Mouse (Mus musculus) thymus, postnatal 36 days (tissue): ENCODE results near the gene Gm20388.

Source experiments
- DNase-seq, 2 experiments: peaks; one replicate each; pipeline ENCODE4 v3.0.0; 2022; ENCODE audit warnings: mixed read lengths in 2 of 2

Gm20388 gene

DNA sequence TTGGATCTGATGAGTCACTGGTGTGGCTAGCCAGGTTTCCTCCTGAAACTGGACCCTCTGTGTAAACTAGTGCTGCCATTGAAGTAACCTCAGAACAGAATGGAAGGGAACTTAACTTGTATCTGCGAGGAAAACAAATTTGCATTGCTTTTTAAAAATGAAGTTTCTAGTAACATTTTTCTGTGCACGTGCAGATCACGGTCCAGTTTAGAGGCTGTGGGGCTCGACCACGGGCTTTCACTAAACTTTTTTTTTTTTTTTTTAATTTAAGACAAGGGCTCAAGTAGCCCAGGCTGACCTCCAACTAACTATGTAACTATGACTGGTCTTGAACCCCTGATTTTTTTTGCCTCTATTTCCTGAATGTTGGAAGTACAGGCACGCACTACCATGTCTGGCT, 2792.3 kb downstream of the Gm20388 start:
- DNase-seq: no peak

DNA sequence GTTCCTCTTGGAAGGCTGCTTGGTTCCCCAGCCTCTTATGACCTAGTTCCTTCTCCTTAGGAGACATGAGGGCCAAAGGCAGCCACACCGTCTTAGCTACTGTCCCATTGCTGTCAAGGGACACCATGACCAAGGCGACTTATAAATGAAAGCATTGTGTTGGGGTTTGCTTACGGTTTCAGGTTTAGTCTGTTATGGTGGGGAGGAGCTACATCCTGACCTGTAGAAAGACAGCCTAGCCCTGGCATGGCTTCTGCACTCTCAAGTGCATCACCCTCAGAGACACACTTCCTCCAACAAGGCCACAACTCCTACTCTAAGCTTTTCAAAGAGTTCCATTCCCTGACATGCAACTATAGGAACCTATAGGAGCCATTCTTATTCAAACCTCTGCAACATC, 2794.0 kb downstream of the Gm20388 start:
- no peak for DNase-seq

DNA sequence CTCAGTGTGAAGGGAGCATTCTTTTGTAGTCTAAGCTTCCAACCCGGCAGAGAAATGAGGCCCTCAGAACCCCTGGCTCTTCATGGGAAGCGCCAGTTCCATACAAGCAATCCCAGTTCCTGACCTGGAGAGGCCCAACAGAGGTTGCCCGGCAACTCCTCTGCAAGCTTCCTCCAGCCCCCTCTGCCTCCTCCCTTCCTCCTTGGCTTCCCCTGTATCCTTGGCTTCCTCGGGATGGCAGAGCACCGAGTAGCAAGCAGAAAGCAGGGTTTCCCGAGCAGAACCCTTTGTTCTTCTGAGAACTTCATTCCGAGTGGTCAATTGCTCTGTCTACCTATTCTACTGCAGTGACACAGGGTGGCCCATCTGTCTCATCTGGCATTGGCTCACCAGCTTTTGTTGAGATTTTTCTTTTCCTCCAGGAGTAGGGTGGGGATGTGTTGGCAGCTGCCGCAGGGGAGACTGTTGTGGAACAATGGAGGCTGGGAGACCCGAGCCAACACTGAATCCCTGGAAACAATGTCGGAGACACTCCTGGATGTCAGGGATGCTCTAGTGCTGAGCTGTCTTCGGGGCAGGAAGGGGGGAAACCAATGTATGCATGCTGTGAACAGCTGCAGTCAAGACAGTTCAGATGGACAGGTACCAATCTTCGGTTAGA, 2795.4 kb downstream of the Gm20388 start:
- no peak for DNase-seq

DNA sequence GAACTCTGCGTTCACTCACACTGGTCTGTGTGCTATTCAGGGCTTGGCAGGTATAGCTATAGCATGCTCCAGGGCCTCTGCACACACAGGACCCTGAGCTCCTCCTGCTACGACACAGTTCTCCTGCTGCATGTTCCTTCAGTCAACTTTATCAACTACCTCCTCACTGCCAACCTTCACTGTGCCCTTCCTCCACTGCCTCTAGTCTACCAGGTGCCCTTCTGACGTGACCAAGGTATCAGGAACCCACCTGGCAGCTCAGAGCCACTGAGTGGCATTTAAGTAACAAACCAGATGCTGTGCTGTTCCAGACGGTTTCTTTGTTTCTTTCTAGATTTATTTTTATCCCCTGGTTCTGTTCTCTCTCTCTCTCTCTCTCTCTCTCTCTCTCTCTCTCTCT, 2796.5 kb downstream of the Gm20388 start:
- DNase-seq: peak in 1 of 2 experiments; percentile 56

DNA sequence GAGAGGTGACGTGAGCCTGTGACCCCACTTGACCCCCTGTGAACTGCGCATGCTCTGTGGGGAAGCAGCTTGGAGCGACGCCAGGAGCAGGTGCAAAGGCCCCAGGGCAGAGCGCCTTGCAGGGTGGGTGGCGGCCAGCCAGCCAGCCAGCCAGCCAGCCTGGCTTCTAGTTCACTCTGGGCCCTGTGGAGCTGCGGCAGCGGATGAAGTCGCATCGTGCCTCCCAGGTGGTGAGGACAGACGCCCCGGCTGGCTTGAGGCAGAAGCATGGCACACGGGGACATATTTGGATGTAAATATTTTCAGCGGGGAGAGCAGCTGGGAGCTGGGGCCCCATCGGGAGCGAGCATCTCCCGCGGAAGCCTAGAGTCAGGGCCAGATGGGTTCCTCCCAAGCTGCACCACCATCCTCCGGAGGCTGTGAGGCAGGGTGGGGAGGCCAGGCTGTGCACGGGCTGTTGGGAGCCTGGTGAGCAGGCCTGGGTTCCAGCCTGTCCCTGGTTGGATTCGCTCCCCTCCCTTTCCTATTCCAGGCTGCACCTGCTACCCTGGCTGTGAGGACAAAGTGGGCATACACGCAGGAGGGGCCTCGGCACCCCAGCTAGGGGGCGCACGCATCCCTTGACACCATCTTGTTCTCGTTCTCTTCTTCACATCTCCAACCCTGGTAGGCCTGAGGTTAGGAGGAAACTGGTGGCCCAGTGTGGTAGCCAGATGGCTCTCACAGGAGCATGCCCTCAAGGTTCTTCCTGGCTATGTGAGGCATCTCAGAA, 2798.9 kb downstream of the Gm20388 start:
- DNase-seq: peak; percentile 85 to 92

DNA sequence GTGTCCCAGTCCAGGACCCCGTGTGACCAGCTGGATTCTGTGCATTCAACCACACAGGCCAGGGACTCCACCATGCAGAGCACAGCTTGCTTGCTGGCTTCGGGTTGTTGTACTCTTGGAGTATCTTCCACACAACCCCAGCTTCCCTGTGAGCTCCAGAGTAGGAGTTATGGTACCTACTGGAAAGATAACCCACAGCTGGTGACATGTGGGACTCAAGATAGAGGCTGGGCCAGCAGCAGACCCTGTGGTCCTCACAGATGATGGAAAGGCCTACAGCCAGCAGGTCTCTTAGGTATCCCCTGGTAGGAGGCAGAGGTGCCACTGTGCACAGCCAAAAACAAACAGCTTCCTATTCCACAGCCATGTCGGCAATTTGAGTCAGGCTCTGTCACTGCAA, 2800.8 kb downstream of the Gm20388 start:
- DNase-seq: no peak

DNA sequence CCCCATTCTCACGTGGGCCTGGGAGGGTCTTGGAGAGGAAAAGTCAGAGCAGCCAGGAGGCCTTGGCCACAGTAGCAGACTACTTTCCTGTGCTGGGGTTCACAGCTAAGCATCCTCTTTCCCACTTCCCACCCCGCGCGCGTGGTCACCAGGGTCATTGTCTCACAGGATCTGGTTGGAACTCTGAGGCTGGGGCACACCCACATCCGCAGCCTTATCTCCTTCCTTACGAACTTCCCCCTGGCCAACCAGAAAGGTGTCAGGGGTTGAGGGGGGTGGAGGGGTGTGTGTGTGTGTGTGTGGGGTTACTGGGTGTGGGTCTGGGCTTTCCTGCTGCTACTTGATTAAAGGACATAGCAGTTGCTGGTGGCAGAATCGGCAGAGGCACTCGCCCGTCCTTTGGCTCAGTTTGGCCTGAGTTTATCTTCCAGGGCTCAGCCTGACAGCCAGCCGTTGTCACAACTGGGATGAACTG, 2801.3 kb downstream of the Gm20388 start:
- DNase-seq: peak; percentile 58 to 73

DNA sequence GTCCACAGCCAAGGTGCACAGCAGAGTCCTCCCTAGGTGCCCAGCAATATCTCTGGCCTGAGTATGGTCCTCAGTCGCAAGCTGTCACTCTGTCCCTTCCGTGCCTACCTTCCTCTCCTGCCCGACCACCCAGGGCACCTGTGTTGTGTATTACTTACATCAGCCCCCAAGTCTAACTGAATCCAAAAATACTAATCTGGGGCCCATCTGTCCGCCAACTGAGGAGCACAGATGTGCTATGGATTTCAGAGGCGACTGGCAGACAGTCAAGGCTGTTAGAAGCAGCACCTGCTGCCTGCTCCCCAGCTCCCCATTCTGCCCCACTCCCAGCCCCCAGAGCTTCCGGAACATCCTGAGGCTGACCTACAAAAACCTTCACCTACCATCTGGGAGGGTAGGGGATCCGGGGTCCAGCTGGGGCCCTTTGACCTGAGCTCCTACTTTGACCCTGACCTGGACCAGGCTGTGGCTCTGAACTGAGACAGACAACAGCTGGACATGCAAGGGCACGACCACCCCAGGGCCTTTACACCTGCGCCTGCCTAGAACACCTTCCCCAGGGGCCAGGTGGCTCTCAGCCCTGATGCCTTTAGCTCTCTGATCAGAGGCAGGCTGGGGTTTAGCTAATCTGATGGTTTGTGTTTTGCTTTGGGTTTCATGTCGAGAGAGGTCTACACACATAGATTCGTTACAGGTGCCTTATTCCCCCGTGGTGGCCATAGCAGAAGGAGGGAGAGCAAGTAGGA, 2801.9 kb downstream of the Gm20388 start:
- DNase-seq: peak; percentile 82 to 88

DNA sequence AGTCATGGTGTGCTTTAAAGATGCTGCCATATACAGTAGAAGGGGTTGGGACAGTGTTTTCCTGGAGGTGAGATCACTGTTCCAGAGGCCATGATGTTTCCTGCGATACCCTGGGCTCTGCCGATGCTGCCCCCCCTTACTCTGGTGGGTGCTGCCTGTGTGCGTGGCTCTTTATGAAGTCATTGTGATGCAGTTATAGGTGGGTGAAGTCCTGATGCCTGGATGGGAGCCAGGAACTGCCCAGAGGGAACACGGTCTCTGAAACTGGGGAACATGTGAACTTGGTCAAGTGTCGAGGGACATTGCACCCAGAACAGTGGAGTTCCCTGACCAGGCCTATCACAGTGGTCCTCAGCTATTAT, 2802.5 kb downstream of the Gm20388 start:
- peak in 1 of 2 experiments; percentile 56 for DNase-seq

DNA sequence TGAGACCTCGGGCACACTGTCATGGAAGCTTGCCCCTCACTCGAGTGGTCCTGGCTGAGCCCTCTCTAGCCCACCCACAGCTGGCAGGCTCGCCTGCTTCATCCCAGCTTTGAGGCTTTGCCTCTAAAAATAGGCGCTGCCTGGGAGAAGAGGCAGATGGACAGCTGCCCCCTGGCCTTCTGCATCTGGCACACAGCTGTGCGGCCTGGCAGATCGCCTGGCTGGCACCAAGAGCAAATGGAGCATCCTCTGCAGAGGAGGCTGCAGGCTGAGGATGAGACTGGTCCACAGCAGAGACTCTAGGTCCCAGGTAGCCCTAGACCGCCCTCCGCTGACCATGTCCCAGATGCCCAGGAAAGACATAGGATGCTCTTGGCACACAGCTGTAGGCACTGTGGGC, 2805.9 kb downstream of the Gm20388 start:
- DNase-seq: no peak

DNA sequence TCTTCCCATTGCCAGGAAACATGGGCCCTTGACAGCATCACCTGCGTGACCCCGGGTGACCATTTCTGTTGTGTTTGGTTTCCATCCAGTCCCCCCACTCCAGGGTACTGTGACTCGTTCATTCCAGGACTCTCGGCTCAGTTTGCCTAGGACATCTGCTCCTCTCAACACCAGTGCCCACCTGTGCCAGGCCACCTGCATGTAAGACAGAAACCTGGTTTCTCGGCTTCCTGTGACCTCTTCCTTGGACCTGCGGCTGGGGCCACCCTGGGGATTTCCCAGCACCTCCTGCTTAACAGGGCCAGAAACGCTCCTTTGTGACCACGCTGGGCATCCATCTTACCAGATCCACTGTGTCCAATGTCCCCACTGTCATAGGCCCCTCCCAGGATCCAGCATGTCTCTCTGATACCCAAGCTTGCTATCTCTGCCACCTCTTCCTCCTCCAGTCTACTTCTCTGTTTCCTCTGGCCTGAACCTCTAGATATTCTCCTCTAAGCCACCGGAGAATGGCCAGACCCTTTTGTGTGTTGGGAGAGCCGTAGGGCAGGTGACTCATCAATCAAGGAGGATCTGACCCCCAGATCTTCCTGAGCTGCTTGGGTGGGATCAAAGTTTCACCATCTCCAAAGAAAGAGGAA, 2807.3 kb downstream of the Gm20388 start:
- no peak for DNase-seq

DNA sequence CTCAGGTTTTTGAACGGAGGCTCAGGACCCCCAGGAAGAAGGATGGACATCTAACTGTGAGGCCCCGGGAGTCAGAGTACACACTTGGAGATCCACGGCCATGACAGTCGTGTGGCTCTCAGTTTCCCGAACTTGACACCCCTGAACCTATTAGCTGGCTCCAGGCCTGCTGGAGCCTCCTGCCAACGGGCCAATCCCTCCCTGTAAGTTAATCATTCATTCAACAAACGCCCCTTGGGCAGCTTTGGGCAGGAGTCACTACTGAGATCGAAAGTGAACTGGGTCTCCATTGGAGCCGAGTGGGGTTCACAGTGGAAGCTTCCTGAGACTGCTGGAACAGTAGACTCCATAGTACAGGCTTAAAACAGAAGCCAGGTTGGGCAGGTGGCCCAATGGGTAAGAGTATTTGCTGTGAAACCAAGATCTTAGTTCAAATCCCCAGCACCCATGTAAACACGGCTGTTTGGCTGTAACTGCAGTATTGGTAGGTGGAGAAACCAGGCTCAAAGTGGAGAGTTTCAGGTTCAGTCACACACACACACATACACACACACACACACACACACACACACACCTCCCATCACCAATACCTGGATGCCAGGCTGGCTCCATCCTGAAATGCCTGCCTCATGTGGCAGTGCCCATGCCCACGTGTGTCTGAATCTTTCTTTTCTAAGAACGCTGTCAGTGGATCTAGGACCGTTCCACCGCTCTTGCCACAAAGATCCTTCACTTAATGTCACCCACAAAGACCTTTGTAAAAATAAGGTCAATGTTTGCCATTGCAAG, 2808.3 kb downstream of the Gm20388 start:
- no peak for DNase-seq

DNA sequence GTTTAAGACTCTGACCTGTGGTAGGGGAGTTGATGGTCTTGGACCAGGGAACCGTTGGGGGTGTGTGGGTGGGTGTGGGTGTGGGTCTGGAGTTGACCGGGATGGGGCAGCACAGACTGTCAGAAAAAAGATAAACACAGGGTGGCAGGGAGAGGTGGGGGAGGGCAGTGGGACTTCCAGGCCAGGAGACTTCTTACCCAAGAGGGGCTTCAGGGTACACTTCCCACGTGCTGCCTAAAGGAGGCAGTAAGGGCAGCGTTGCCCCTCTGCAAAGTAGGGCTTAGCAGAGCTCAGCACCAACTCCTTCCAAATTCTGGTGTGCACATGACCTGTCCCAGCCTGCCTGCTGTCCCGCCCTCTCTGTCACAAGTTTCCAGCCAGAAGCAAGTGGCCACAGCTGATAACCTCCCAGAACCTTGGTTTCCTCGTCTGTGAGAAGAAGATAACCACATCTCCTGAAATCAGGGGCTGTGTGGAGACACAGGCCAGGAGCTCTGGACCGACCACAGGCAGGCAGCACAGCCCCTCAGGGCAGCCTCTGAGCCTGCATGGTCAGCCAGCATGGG, 2808.9 kb downstream of the Gm20388 start:
- peak; percentile 62 to 73 for DNase-seq

DNA sequence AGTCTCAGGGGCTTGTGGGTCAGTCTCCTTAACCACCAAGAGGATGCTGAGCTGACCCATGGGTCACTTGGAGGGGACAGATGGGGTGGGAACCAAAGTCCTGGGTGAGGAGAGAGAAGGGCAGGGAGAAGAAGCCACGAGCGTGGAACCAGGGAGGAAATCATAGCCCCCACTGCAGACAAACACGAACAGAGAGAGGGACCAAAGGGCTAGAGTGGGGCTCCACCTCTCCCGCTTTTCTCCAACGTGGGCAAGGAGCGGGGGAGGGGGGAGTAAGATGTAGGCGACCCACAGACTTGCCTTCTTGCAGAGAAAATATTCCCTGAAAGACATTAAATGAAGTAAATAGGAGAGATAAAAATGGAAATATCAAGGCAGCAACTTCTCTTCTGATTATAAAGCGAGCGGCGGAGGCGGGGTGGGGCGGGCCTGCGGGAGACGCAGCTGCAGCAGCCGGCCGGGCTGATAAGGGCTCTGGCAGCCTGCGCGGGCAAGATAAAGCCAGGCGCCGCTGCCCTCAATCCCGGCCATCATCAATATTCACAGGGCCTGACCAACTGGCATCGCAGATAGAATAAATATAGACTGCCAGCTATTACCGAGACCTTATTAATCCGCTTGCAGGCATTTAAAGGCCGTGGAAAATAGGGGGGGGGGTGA, 2809.6 kb downstream of the Gm20388 start:
- peak; percentile 58 to 66 for DNase-seq

DNA sequence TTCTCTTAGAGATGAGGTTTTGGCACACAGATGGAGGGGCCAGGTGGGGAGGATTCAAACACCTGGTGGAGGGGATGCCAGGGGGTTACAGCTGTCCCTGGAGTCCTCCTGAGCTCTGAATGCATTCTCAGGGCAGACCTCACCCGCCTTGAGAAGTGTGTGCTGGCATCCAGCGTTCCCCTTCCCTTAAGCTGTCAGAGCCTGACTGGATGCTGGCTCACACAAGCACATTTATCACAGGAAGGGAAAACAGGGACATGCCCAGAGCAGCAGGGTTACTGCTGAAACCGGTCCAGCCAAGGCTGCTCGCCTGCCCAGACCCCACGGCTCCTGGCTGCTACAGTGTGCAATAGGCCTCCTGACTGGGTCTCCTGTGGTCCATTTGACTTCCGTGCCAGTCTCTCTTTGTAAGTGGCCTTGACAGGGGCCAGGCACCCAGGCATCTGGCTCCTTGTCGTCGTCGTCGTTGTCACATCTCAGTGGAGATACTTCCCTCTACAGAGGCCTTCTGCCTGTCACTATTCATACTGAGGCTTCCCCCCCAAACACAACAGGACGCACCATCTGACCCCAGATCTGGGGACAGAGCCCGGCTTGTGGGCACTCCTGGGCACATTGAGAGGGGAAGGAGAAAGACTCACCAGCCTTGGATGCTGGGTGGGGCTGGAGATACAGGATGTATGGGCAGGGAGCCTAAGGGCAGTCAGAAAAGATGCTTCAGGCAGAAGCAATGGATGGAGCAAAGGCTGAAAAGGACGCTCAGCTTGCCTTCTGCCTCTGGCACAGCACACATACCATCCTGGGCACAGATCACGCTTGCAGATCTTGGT, 2810.4 kb downstream of the Gm20388 start:
- peak; percentile 74 to 85 for DNase-seq

DNA sequence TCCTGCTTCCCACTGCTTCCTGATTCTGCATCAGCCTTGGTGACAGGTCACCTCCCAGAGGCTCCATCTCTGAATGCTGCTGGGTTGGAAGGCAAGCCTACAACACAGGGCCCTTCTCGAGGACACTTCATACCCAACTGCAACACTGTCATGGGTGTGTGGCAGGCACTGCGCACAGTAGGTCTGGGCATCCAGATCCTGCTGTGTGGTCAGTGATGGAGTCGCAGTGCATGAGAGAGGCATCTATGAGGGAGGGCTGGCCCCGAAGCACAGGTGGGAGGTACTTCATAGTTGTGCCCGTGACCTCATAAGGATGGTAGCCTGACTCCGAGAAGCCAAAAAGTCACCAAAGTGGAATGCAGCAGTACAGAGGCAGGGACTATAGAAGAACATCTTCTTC, 2814.5 kb downstream of the Gm20388 start:
- no peak for DNase-seq

DNA sequence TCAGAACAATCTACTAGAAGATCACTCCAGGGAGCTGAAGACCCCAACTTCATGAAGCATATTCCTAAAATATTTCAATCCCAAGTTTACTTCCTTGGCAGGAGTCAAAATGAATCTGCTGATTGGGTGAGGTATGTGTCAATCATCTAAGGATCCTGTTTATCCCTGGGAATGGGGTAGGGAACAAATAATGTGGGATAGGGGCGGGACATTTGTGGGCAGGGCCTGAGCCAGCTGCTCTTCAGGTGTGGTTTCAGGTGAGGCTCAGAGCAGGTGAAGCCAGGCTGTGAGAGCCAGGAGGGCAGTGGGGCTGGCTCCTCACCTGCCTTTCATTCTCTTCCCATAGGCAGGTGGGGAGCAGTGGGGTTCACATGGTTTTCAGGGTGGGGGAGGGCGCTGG, 2816.1 kb downstream of the Gm20388 start:
- no peak for DNase-seq

DNA sequence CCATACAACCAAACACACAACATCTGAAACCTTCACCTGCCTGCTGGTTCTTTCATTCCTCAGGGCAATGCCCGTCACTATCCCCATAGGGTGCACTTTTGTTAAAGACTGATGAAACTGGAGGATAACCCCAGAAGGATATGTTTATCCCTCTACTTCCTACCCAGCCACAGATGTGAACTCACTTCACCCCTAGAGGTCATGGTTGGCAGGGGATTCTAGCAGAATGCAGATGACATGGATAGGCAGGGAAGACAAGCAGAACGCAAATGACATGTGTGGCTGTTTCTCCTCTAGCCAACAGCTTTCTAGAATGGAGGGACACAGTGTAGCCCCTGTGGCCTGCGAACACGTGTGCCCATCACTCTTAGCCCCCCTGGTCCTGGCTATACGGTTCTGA, 2816.8 kb downstream of the Gm20388 start:
- peak; percentile 35 to 57 for DNase-seq

DNA sequence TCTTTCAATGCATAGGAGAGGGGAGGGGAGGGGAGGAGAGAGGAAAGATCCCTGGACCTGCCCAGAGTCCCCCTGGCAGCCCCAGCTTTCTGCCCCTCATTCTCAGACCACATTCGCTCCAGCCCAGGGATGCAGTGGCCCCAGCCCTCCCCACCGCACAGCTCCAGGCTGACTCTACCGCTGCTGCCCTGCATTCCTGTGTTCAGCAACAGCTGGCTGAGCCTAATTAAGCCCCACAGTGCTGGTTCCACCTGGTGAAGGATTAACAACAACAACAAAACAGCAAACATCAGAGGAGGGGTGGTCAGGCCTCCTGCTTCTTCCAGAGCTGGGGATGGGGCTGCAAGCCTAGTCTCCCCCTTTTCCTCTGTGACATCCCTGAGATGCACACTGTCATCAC, 2818.0 kb downstream of the Gm20388 start:
- peak in 1 of 2 experiments; percentile 4 for DNase-seq

DNA sequence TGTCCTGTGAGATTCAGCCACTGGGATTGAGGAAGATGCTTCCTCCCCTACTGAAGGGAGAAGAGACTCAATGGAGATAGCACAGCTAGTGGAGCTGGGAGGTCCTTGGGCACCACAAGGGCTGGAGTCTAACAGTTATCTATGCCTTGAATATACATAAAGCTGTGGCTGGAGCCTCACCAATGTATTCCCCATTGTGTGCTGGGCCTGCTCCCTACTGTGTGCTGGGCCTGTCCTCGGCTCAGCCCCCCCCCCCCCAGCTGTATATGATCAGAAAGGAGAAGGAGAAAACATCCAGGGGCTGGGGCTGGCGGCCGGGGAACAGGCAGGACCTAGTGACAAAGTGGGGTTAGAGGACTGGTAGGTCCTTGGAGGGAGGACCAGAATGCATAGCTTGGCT, 2824.5 kb downstream of the Gm20388 start:
- DNase-seq: no peak
